Mouse (Mus musculus) cerebellum, postnatal 4 days (tissue): Measurements from ENCODE around the gene Trim28.

Experiments
- DNase-seq, 2 experiments: peaks; one replicate each; pipeline ENCODE4 v3.0.0; 2022; ENCODE audit warnings: low spot score in 2 of 2, mixed read lengths in 1 of 2

Trim28 gene

DNA sequence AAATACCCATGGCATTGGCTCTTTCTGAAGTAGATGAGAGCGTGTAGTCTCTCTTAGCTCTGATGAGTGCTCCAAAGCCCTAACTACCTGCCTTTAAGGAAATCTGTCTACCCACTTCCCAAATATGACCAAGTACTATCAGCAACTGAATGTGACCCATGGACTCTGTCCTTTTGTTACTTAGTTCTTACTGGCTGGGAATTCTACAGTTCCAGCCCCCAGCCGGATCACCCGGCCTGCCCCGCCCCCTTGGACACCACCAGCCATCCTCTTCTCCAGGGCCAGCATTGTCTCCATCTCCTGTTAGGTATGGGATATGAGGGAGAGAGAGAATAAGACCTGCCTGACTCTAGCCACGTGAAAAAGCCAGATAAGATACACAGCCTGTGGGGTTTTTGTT is 861 bp upstream of the Trim28 start, which contains the start of gene Slc27a5:
TSS of gene Slc27a5 (minus strand) at position 140 of the 400 bp plus-strand sequence.
- no peak for DNase-seq

DNA sequence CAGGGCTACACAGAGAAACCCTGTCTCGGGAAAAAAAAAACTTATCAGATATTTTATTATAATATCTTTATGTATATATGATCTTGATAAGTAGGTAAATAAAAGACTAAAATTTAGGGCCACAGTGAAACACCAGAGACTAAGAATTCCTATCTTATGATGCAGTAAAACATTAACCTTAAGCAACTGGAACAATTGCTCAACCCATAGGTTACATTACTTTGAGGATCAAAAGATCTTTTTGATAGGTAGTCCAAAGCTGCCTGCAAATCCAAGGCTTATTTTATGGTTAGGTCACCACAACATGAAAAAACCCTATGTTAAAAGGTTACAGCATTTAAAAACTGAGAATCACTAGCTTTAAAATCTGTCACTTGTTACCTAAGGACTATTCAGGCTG is 2.7 kb downstream of the Trim28 start:
- no peak for DNase-seq

DNA sequence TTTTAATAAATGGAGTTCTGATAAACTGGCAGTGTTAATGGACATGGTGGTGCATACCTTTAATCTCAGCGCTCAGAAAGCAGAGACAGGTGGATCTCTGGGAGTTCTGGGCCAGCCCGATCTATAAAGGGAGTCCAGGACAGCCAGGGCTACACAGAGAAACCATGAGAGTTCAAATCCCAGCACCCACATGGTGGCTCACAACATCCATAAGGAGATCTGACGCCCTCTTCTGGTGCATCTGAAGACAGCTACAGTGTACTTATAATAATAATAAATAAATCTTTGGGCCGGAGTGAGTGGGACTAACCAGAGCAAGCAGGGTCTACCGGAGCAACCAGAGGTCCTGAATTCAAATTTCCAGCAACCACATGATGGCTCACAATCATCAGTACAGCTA is 4.5 kb downstream of the Trim28 start:
- DNase-seq: no peak

DNA sequence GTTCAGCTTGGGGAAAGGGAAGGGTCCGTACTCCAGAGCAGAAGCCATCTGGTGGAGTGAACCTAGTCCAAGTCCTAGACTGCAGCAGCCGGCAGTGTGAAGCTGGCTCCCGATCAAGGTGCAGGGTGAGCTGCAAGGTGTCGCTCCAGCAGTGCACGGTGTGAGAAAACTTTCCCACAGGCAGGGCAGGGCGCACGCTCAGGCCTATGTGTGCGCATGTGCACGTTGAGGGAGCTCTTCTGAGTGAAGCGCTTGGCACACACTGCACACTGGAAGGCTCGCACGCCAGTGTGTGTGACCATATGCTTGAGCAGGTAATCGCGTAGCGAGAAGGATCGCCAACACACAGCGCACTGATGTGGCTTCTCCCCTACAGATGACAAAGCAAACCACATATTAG is 7.1 kb downstream of the Trim28 start:
- peak in 1 of 2 experiments; percentile 20 for DNase-seq

DNA sequence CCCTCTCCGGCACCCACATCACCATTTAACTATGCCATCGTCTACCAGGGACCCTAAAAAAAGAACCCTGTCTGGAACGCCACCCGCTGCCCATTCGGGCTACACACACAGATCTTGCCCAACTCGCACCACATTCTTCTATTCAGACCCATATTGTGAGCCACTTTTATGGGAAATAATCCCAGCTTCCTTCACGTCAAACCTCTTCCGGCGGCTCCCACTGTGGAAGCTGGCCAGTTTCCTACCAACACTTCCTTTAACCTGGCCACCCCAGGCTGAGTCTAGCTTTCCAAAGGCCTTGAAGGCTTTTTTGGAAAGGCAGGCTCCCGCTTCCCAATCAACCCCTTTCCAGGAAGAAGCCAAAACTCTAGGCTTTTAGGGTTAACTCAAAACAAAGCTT is 7.6 kb downstream of the Trim28 start:
- DNase-seq: peak in 1 of 2 experiments; percentile 1

DNA sequence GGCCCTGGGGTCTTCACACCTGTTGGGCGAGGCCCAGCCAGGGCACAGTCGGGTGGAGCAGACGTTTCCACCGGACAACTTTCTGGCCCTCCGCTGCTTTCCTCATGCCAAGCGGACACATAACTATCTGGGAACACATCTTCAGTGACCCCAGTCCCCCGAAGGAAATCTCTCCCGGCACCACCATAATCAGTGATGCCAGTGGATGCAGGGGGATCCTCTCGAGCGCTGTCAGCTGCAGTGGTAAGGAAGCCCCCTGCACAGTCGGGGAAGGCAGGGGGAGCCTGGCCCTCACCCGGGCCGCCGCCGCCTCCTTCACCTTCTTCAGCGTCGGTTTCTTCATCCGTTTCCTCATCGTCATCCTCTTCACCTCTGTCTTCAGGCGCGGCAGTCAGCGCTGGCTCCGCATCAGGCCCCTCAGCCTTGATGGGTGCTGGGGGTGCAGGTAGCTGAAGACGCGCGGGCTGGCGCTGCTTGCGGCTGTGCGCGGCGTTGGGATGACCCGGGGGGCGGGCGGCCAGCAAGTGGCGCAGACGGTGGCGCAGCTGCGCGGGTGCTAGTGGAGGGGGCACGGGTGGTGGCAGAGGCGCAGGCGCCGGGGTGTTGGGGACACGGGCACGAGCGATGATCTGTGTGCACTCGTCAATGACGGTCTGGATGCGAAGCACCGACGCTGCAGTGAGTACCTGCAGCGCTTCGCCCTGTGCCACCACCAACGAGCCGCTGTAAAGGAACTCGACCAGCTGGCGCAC is 8.6 kb downstream of the Trim28 start:
- DNase-seq: peak in 1 of 2 experiments; percentile 21

DNA sequence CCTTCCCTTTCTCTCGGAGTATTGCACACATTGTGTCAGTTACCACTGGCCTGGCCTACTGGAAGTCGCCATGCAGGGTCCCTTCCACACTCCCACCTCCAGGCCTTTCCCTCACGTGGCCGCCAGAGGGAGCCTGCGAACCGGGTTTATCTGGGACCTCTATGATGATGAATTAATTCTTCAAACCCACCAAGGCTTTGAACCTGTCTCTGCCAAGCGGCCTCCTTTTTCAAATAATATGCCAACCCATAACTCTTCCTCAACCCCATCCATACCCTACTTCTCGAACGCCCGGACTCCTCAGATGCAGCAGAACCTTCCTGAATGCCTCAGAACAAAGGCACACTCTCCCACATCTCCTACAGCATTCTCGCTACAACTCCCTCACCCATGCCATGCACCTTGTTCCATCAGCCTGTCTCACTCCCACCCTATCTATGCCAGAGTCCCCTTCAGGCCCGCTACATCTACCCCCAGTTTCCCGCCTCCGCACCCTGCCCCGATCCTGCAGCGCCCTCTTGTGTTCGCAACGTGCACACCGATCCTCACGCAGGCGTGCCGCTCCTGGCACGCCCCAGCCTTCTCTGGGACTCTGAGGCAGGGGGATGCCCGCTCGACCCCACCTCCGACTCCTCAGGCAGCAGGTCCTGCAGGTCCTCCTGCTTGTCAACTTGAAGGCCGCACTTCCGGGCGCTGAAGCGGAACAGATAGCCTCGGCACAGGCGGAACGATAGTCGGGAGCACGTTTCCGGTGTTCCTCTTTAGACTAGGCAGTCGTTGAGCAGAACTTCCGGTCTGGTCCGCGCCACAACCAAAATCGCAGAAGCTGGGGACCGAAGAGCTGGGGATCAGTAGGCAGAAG is 10.5 kb downstream of the Trim28 start:
- DNase-seq: peak; percentile 84 to 92

DNA sequence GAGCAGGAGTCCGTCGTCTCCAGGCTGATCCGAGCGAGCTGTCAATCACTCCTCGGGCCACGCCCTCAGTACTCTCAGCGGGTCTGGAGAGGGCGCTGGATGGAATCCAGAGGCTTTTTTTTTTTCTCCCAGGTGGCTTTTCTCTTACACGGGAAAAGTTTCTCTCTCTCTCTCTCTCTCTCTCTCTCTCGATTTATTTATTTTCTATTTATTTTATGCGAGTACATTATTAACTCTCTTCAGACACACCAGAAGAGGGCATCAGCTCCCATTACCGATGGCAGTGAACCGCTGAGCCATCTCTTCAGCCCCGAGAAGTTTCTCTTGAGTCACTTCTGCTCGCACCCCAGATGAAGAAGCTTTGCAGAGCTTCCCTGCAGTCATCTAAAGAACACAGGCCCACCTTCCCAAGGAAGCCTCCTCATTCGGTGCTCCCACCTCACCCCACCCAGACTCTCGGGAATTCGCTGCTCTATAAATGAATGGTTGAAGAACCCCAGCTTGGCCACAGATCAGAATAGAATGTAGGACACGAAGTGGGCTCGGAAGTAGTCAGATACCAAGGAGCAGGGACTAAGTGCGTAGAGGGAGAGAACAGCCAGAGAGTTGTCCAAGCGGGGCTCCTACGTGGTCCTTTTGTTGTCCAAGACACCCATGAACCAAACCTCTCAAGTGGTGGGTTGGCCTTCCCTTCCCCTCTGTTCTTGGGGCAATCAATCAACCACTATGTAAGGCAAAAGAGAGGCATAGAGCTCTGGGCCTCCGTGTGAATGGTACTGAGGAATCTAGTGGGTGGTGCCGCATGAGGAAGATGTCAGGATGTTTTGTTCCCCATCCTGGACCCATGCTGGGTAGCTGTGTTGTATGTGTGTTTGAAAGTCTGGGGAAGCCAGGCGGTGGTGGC is 11.3 kb downstream of the Trim28 start, which contains the start of gene Zbtb45:
TSS of gene Zbtb45 (minus strand) at position 30 of the 904 bp plus-strand sequence.
- peak in 1 of 2 experiments; percentile 19 for DNase-seq

DNA sequence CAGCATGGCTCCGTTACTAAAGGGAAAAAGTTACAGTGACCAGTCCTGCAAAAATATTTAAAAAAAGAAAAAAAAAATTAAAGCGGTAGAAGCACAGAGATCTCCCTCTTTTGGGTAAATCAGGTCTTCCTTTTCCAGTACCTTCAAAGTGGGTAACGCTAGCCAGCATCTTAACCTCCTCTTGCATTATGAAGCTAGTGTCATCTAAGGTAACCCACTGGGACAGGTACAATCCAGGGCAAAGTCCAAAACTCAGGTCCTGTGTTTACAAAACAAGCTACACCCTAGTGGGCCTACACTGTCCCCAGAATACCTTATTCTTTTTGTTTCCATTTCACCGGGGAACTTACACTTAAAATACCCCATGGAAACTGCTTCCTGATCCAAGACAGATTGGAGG is 14.8 kb downstream of the Trim28 start:
- no peak for DNase-seq

DNA sequence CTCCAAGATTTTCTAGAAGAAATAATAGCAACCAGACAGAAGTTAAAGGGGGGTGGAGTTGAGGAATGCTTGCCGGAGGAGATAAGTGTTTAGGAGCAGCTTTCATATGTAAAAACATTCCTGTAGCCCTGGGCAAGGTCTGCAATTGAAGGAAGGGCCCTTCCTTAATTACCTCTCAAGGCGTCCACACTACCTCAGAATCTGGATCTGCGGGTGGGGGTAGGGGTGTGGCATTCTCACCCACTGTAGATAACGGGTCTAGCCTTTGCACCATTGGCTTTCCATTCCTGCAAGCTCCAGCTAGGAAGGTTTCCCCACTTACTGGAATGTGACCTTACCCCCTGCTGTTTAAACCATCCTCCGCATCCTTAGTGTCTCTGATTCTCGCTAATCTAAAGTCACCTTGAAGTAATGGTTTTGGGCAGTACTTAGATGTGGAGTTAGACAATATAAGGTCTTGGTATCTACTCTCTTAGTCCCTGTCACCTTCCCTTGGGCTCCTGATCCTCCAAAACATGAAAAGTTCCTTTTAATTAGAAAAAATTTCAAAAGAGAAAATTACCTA is 15.4 kb downstream of the Trim28 start:
- DNase-seq: no peak

DNA sequence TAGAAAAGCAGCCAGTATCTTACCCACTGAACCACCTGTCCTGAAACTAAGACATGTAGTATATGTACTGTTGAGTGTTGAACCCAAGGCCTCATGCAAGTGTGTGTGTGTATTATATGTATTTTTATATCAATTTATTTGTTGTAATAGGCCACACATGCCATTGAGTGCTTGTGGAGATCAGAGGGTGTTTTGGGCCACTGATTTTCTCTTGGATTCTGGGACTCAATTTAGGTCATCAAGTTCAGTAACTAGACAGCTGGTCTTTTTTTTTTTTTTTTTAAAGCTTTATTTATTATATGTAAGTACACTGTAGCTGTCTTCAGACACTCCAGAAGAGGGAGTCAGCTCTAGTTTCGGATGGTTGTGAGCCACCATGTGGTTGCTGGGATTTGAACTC is 16.3 kb downstream of the Trim28 start:
- no peak for DNase-seq

DNA sequence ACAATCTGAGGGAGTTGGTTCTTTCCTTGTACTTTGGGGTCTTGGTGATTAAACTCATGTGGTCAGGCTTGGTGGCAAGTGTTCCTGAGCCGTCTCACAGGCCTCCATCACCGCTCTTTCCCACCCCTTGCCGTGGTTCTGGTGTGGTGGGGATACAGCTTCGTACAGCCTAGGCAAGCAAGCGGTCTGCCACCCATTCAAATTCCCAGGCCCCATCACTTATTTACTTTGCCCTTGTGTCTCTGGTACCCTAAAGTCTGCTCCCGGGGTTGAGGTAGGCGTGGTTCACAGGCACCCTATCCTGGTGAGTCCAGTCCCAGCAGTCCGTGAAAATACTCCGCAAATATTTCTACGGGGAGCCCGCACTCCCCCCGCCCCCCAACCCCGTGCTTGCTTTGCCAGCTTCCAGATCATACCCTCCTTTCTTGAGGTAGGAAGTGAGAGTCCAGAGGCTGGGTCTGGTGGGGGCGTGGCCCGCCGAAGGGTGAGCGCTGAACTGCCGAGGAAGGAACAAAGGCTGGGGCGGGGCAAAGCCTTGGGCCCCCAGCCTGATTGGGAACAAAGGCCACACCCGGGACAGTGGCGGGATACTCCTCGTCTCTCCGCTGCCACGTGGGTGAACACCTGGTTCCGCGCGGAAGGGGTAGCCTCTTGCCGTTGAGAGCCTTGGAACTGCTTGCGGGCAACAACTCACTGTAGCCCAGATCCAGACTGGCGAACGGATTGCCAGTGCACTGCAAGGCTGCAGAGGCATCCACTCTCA is 24.0 kb downstream of the Trim28 start:
- peak in 1 of 2 experiments; percentile 61 for DNase-seq

DNA sequence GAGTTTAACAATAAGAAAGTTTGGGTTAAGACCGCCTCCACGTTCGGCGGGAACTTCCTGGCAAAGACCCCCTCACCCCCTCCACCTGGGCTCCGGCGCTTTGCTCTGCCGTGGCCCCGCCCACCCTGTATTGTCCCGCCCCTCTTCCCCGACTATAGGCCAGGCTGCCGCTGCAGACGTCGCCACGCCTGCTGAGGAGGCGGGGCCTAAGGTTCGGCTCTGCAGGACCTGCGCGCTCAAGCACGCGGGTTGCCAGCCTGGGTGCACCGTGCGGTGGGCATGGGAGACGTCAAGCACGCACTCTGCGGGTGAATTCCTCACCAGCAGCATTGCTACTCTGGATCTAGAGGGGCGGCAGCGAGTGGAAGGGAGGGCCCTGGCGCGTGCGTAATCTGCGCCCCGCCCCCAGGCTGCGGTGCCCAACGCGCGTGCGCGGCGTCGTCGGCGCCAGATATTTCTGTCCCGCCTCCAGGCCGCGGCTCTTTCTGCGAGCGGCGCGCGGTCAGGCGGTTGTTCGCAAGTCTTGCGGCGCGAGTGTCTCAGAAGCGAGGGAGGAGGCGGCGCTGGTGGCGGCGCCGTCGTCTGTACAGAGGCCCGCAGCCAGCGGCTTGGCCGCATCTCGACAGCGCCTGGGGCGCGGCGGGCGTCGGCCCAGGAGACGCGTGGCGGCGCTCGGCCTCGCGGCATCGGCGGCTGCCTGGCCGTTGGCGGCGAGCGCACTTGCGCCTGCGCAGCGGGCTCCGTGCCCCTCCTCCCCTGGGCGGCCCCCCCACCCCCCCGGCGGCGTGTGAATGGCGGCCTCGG is 25.2 kb downstream of the Trim28 start:
- DNase-seq: peak; percentile 83 to 96

DNA sequence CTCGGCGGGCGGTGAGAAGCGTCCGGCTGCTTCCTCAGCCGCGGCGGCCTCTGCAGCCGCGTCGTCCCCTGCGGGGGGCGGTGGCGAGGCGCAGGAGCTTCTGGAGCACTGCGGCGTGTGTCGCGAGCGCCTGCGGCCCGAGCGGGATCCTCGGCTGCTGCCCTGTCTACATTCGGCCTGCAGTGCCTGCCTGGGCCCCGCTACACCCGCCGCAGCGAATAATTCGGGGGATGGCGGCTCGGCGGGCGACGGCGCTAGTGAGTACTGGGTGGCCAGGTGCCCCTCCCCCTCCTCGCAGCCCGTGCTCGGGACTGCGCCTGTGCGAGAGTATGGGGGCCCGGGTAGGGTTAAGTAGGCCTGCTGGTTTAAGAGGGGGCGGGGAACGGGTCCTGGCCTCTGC is 25.9 kb downstream of the Trim28 start:
- DNase-seq: peak; percentile 72 to 88

DNA sequence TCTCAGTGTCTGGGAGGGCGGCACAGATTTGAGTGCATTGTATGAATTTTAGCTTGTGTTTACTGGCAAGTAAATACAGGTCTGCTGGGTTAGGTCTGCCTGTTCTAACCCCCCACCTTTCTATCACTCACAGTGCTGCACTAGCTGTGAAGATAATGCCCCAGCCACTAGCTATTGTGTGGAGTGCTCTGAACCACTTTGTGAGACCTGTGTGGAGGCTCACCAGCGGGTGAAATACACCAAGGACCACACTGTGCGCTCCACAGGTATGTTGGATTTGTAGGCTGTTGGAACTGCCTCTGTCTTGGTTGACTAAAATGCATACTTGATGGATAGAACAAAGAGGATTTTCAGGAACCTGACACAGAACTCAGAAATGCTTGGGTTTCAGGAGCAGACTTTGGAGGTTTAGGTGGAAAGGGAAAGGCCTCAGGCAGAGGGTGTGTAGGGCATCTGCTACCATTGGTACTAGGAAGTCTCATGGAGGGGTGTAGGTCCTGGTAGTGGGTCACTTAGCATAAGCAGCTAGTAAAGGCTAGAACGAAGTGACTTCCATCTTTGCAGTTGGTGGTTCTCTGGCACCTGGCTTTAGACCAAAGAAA is 26.7 kb downstream of the Trim28 start:
- no peak for DNase-seq

DNA sequence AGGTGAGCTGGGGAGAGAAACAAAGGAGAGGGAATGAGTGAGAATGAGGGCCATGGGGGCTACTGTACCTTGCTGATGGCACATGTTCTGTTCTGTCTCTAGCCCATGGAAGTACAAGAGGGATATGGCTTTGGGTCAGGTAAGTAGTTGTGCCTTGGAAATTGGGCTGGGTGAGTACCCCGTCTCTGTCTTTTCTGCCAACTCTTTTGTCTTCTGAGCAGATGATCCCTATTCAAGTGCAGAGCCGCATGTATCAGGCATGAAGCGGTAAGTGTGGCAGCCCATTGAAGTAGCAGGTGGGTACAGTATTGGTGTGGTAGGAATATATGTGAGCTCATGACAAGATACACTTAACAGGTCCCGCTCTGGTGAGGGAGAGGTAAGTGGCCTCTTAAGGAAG is 30.1 kb downstream of the Trim28 start:
- DNase-seq: no peak

DNA sequence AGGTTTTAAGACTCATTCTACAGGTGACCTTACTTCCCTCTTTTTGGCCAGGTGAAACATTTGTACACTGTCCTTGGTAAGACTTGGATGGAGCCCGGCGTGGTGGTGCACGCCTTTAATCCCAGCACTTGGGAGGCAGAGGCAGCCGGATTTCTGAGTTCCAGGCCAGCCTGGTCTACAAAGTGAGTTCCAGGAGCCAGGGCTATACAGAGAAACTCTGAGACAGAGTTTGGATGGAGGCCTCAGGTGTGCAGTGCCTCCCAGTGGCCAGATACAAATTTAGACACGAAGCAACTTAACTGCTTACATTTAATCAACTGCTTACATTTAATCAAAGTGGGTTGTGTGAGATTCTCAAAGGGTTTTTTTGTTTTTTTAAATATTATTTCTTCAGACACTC is 32.2 kb downstream of the Trim28 start:
- DNase-seq: no peak

DNA sequence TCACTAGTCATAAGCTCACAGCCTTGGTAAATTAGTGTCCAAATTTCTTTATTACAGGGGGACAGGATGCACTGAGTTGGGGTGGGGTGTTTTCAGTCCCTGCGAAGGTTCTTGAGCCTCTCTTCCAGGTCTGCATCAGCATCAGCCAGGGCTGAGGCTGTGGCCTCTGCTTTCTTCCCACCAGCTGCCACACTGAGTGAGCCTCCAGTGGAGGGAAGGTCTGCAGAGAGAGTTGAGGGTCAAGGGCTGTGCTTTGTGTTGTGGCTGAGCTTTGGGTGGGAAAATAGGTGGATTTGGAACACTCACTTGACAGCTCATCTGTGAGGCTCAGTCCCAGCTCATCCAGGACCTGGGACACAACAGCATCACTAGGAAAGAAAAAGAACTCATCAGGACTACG is 33.1 kb downstream of the Trim28 start:
- no peak for DNase-seq

DNA sequence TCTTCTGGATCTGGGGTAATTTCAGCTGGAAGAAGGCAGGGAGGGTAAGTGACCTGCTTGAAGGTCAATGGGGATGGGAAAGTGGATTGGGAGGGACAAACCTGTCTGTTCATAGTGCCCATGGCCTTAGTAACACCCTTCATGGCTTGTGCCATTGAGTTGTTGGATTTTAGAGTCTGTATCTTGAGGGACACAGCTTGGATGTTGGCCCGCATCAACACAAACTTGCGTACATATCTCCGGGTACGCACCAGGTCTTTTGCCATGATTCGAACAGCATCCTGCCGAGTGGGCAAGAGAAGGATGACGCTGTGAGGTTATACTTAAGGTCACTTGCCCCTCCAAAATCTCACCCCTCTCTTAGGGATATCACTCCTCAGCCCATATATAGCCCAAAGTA is 33.6 kb downstream of the Trim28 start:
- DNase-seq: no peak
